Mouse (Mus musculus) spleen, adult 2 months (tissue): Measurements from ENCODE around the gene Prpf40b. TPM values are rescaled to one million over a fixed set of nuclear protein-coding genes. Genes with fewer than 3 reads are reported as not detected.
A peak's percentile ranks its signal among the peaks of the same experiment; 100 is the strongest.

Experiments
- DNase-seq, 2 experiments: peaks; one replicate each; pipeline versions ENCODE4 v3.0.0 to v3.0.0-alpha.2; 2012 to 2021; ENCODE audit warnings: low spot score in 2 of 2, low read depth in 1 of 2
- H3K27ac ChIP-seq: fragments of 200-500 bp; 2 replicates; pipeline ENCODE4 v1.5.1; 2012; ENCODE audit warnings: low read length, inconsistent platforms; ENCODE audit not compliant: insufficient read depth
- H3K27me3 ChIP-seq: fragments of 200-500 bp; 2 replicates; pipeline ENCODE4 v1.6.1; 2012; ENCODE audit warnings: mild to moderate bottlenecking, moderate library complexity, low read length, inconsistent platforms; ENCODE audit not compliant: control insufficient read depth, insufficient read depth
- H3K36me3 ChIP-seq: fragments of 200-500 bp; 2 replicates; pipeline ENCODE4 v1.6.1; 2012; ENCODE audit warnings: mild to moderate bottlenecking, low read length, inconsistent platforms; ENCODE audit not compliant: control insufficient read depth, insufficient read depth
- H3K4me1 ChIP-seq: fragments of 200-500 bp; 2 replicates; pipeline ENCODE4 v1.6.1; 2011; ENCODE audit warnings: inconsistent platforms; ENCODE audit not compliant: control insufficient read depth, insufficient read depth, insufficient read length
- H3K4me3 ChIP-seq: fragments of 200-500 bp; 2 replicates; pipeline ENCODE4 v1.5.1; 2011; ENCODE audit warnings: mild to moderate bottlenecking, inconsistent platforms; ENCODE audit not compliant: insufficient read depth, insufficient read length; ENCODE audit errors: extremely low read depth
- CTCF ChIP-seq: fragments of 200-500 bp; IDR thresholded peaks from 2 replicates; pipeline ENCODE4 v1.5.1; 2011; ENCODE audit warnings: mild to moderate bottlenecking, inconsistent platforms; ENCODE audit not compliant: insufficient read depth, insufficient read length, insufficient replicate concordance; ENCODE audit errors: extremely low read depth
- POLR2A ChIP-seq: fragments of 200-500 bp; IDR thresholded peaks from 2 replicates; pipeline ENCODE4 v1.6.1; 2011; ENCODE audit warnings: low read depth, low read length, inconsistent platforms
- WGBS: fragments of 180-500 bp; shearing (Covaris S2); methylation state at CpG from one replicate; pipeline ENCODE4 v1.1.7; 2018; 5-methylcytosine and 5-hydroxymethylcytosine counted together
- polyA plus RNA-seq: library from polyadenylated mRNA; depleted of rRNA; stranded (reverse); fragments of >200 nt; gene quantifications from 2 replicates; pipeline ENCODE4 v1.2.3, GENCODE M21; 2012

Prpf40b gene
- polyA plus RNA-seq, 1 experiment, result 27.1 TPM

GRCm38 (mm10) chr15:99328011-99328410 lies 33.1 kb downstream of the Prpf40b start:
- Histone ChIP-seq H3K36me3 (peaks cover 22% of the 10 kb centered on the region), H3K27me3 (no peaks in the 10 kb centered on the region), H3K4me3 (no peak overlapping the region), H3K4me1 (peaks cover 29% of the 10 kb centered on the region), H3K27ac (no peak overlapping the region)
- 94% methylated on average over 5 of the region's 5 CpGs for WGBS
- no peak for TF ChIP-seq CTCF
- TF ChIP-seq POLR2A, result no peak
- no peak for DNase-seq

- WGBS, result 59% methylated on average over 2 of the region's 2 CpGs
- H3K27ac ChIP-seq, result no peak overlapping the region
- TF ChIP-seq CTCF, result no peak
- TF ChIP-seq POLR2A, result no peak
- no peaks in the 10 kb centered on the region for H3K27me3 ChIP-seq
- no peak overlapping the region for H3K4me3 ChIP-seq
- H3K4me1 ChIP-seq, result peaks cover 47% of the 10 kb centered on the region
- DNase-seq, result no peak
- peaks cover 8% of the 10 kb centered on the region; the same call in 1 of the 2 replicates for H3K36me3 ChIP-seq
Observed at GRCm38 (mm10) chr15:99330324-99330723, 35.4 kb downstream of the Prpf40b start.

- 90% methylated on average over 5 of the region's 5 CpGs for WGBS
- DNase-seq, result no peak
- peaks cover 8% of the 10 kb centered on the region; the same call in 1 of the 2 replicates for H3K36me3 ChIP-seq
- TF ChIP-seq POLR2A (no peak), CTCF (no peak)
- H3K4me1 ChIP-seq, result peaks cover 53% of the 10 kb centered on the region
- no peaks in the 10 kb centered on the region for H3K27me3 ChIP-seq
- H3K4me3 ChIP-seq, result no peak overlapping the region
- no peak overlapping the region for H3K27ac ChIP-seq
Observed at GRCm38 (mm10) chr15:99331341-99331740, 36.5 kb downstream of the Prpf40b start.

GRCm38 (mm10) chr15:99332111-99332510 lies 37.2 kb downstream of the Prpf40b start:
- Histone ChIP-seq H3K4me1 (peaks cover 60% of the 10 kb centered on the region), H3K4me3 (no peak overlapping the region), H3K27ac (peak overlapping the region; percentile 81), H3K36me3 (peaks cover 8% of the 10 kb centered on the region; the same call in 1 of the 2 replicates), H3K27me3 (no peaks in the 10 kb centered on the region)
- no peak for TF ChIP-seq CTCF
- no peak for TF ChIP-seq POLR2A
- DNase-seq, result no peak

GRCm38 (mm10) chr15:99332921-99333675 lies 38.2 kb downstream of the Prpf40b start:
- Histone ChIP-seq H3K4me3 (peak overlapping the region; percentile 4; the same call in 1 of the 2 replicates), H3K4me1 (peaks cover 65% of the 10 kb centered on the region), H3K27ac (peak overlapping the region; percentile 81), H3K36me3 (peaks cover 3% of the 10 kb centered on the region; the same call in 1 of the 2 replicates), H3K27me3 (no peaks in the 10 kb centered on the region)
- peak; percentile 49 to 74 for DNase-seq
- 8% methylated on average over 9 of the region's 9 CpGs for WGBS
- TF ChIP-seq CTCF (no peak), POLR2A (no peak)

GRCm38 (mm10) chr15:99333676-99334065 lies 38.8 kb downstream of the Prpf40b start:
- WGBS, result 74% methylated on average over 3 of the region's 3 CpGs
- no peaks in the 10 kb centered on the region for H3K27me3 ChIP-seq
- H3K4me3 ChIP-seq, result no peak overlapping the region
- DNase-seq, result no peak
- H3K36me3 ChIP-seq, result peaks cover under 1% of the 10 kb centered on the region; the same call in 1 of the 2 replicates
- TF ChIP-seq POLR2A (no peak), CTCF (no peak)
- peaks cover 65% of the 10 kb centered on the region for H3K4me1 ChIP-seq
- peak overlapping the region; percentile 81 for H3K27ac ChIP-seq

GRCm38 (mm10) chr15:99334500-99334899 lies 39.6 kb downstream of the Prpf40b start:
- Histone ChIP-seq H3K36me3 (no peaks in the 10 kb centered on the region), H3K4me3 (no peak overlapping the region), H3K4me1 (peaks cover 65% of the 10 kb centered on the region), H3K27ac (no peak overlapping the region), H3K27me3 (no peaks in the 10 kb centered on the region)
- no peak for DNase-seq
- WGBS, result 58% methylated on average over 6 of the region's 6 CpGs
- TF ChIP-seq CTCF (no peak), POLR2A (no peak)
